Mouse (Mus musculus) forebrain, embryonic 14.5 days (tissue): ENCODE measurements at regions not wholly inside any gene's neighbourhood (a gene's known extent, or its start where the extent isn't known, plus 50 kb on each side); places are given as distances from the start of the nearest gene placed in this dataset.

Source experiments
- ATAC-seq: fragments of 200-750 bp; cut with Nextera tagmentation; 2 replicates; pipeline ENCODE4 v1.8.0; 2017; ENCODE audit warnings: mild to moderate bottlenecking, moderate library complexity
- DNase-seq: peaks from one replicate; pipeline ENCODE4 v3.0.0-alpha.2; 2015; ENCODE audit warnings: low spot score
- H3K27ac ChIP-seq: fragments of 300-500 bp; sonication (generic); 2 replicates; pipeline ENCODE4 v1.5.1; 2014; ENCODE audit warnings: low read depth, mild to moderate bottlenecking, control low read depth, low read length, moderate library complexity
- H3K27me3 ChIP-seq: fragments of 300-500 bp; sonication (generic); replicated peaks from 2 replicates; pipeline ENCODE4 v1.6.1; 2014; ENCODE audit warnings: low read length, control low read depth, mixed read lengths; ENCODE audit not compliant: control insufficient read depth, insufficient read depth
- H3K36me3 ChIP-seq: fragments of 300-500 bp; sonication (generic); 2 replicates; pipeline ENCODE4 v1.6.1; 2014; ENCODE audit warnings: low read length, control low read depth; ENCODE audit not compliant: control insufficient read depth, insufficient read depth
- H3K4me1 ChIP-seq: fragments of 300-500 bp; sonication (generic); 2 replicates; pipeline ENCODE4 v1.6.1; 2014; ENCODE audit warnings: antibody characterized with exemption, low read length, control low read depth; ENCODE audit not compliant: control insufficient read depth, insufficient read depth
- H3K4me2 ChIP-seq: fragments of 300-500 bp; sonication (generic); 2 replicates; pipeline ENCODE4 v1.6.1; 2014; ENCODE audit warnings: mild to moderate bottlenecking, control low read depth, low read length
- H3K4me3 ChIP-seq: fragments of 300-500 bp; sonication (generic); 2 replicates; pipeline ENCODE4 v1.5.1; 2014; ENCODE audit warnings: low read depth, low read length, control low read depth
- H3K9ac ChIP-seq: fragments of 300-500 bp; sonication (generic); 2 replicates; pipeline ENCODE4 v1.6.1; 2014; ENCODE audit warnings: mild to moderate bottlenecking, low read length, control low read depth, moderate library complexity
- H3K9me3 ChIP-seq: fragments of 300-500 bp; sonication (generic); replicated peaks from 2 replicates; pipeline ENCODE4 v1.6.1; 2016; ENCODE audit warnings: low read length, control low read depth, mixed read lengths; ENCODE audit not compliant: control insufficient read depth
- WGBS: fragments of 180-500 bp; shearing (Covaris S2); extraction: QIAGEN DNeasy Blood & Tissue Kit; methylation state at CpG from one replicate; pipeline ENCODE4 v1.1.7; 2014; 5-methylcytosine and 5-hydroxymethylcytosine counted together

DNA sequence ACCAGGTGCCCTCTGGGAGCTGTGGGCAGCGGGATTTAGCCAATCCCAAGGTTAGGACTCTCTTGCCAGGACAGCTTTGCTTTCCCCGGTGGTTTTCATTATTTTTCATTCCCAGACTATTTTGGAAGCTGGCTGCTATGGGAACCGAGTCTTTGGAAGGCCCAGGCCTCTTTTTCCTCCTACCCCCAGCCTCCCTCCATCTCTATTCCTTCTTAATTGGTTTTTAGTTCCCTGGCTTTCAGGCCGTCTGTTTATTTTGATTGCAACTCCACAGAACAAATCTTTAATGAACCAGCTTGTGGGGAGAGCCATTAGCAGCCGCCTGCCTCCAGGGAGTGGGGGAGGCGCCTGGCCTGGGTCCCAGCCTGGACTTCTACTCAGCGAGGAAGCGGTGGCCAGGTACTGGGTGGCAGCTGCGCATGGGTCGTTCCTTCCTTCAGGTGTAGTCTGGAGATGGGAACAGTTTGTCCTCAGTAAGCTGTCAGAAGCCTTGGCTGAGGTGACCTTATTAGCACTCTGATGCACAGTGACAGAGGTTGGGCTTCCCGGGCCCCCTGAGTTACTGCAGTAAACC is 91.0 kb upstream of the Haao start:
- Histone ChIP-seq H3K4me1 (peaks cover 20% of the 10 kb centered on the region), H3K9ac (no peak overlapping the region), H3K9me3 (no peaks in the 10 kb centered on the region), H3K27ac (peak overlapping the region; percentile 29; the same call in 1 of the 2 replicates), H3K27me3 (no peaks in the 10 kb centered on the region; the same call in 1 of the 2 replicates), H3K36me3 (no peaks in the 10 kb centered on the region), H3K4me3 (no peak overlapping the region), H3K4me2 (no peak overlapping the region; the same call in 1 of the 2 replicates)
- WGBS, result 11% methylated on average over 11 of the region's 11 CpGs
- peak; percentile 94 for DNase-seq
- peak; percentile 93 for ATAC-seq

DNA sequence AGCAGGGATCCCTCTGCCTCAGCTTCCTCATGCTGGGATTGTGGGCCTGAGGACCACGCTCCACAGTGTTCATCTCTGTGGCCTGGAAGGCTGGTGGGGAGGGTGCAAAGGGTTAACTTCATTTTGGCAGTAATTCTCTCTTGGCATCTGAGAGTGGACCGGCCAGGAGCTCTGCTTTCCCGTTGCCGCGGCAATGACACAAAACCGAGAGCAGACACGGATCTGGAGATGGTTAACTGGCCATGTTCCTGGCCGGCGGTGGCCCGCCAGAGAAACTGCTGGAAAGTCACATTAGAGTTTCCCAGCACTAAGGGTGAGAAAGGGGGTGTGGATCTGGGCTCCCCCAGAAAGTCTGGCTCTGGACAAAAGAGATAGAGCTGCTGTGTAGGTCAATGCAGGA is 89.8 kb upstream of the Haao start:
- Histone ChIP-seq H3K9ac (no peak overlapping the region), H3K9me3 (no peaks in the 10 kb centered on the region), H3K4me3 (no peak overlapping the region), H3K36me3 (no peaks in the 10 kb centered on the region), H3K27me3 (no peaks in the 10 kb centered on the region; the same call in 1 of the 2 replicates), H3K4me1 (peaks cover 20% of the 10 kb centered on the region), H3K27ac (no peak overlapping the region), H3K4me2 (no peak overlapping the region)
- ATAC-seq, result 0 out of 2 replicates have a peak, but pooled peaks have one; percentile 6
- peak; percentile 59 for DNase-seq
- WGBS, result 21% methylated on average over 10 of the region's 10 CpGs

DNA sequence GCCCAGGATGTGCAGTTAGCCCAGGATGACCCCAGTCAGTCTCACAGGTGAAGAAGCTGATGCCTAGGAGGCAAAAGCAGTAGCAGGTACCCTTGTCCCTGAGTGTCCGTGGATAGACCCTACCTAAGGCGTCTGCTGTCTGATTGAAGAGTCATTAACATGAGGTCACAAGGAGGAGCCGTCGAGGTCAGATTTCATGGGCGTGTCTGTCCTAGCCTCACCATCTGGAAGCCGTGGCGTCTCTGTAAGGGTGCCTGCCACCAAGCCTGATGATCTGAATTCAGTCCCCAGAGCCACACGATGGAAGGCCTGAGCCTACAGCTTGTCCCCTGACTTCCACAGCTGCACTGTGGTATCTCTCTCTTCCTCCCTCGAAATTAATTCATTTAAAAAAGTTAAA is 88.9 kb upstream of the Haao start:
- H3K9ac ChIP-seq, result no peak overlapping the region
- H3K36me3 ChIP-seq, result no peaks in the 10 kb centered on the region
- no peak overlapping the region for H3K4me3 ChIP-seq
- no peaks in the 10 kb centered on the region for H3K9me3 ChIP-seq
- 75% methylated on average over 9 of the region's 9 CpGs for WGBS
- H3K4me2 ChIP-seq, result no peak overlapping the region
- no peak for DNase-seq
- no peaks in the 10 kb centered on the region; the same call in 1 of the 2 replicates for H3K27me3 ChIP-seq
- ATAC-seq, result no peak
- no peak overlapping the region for H3K27ac ChIP-seq
- H3K4me1 ChIP-seq, result peaks cover 20% of the 10 kb centered on the region

DNA sequence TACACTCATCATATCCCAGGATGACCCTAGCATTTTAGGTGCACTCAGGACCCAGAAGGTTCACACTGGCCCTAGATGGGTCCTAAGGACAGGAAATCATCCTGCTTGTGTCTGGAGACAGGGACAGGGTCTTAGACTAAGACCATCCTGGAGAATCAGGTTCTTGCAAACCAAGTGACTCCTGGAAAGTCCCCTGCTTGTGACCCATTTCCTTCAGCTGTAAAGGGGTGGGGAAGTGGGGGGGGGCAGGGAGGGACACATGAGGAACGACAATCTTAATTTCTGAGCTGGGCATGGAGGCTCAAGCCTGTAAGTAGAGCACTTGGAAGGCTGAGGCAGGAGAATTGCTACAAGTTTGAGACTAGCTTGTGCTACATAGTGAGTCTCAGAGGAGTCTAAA is 88.2 kb upstream of the Haao start:
- H3K27me3 ChIP-seq, result no peaks in the 10 kb centered on the region; the same call in 1 of the 2 replicates

DNA sequence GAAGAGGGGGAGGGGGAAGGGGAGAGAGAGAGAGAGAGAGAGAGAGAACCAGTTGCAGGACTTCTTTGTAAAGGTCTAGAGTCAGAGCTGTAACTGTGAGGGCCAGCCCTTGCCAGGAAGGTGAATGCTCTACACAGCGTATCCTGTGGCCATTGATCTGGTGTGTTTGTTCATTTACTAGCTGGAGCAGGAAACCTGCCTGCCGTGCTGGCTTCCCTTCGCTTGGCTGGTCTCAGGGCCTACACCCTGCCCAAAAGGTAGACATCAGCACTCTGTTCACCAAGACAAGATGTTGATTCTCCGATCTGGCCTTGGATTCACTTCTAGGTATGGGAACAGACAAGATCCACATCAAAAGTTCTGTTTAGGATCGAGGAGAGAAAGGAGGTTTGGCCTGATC is 87.5 kb upstream of the Haao start:
- Histone ChIP-seq H3K36me3 (no peaks in the 10 kb centered on the region), H3K9me3 (no peaks in the 10 kb centered on the region), H3K9ac (no peak overlapping the region), H3K4me2 (no peak overlapping the region), H3K4me3 (no peak overlapping the region), H3K27ac (no peak overlapping the region), H3K4me1 (peaks cover 20% of the 10 kb centered on the region), H3K27me3 (no peaks in the 10 kb centered on the region)
- ATAC-seq (no peak), DNase-seq (no peak)
- WGBS, result 87% methylated on average over 5 of the region's 5 CpGs

More for the DNA sequence above, 88.2 kb upstream of the Haao start:
- Histone ChIP-seq H3K27ac (no peak overlapping the region), H3K9ac (no peak overlapping the region), H3K4me3 (no peak overlapping the region), H3K9me3 (no peaks in the 10 kb centered on the region), H3K4me1 (peaks cover 20% of the 10 kb centered on the region), H3K4me2 (no peak overlapping the region), H3K36me3 (no peaks in the 10 kb centered on the region)
- ATAC-seq (no peak), DNase-seq (no peak)
- WGBS, result 75% methylated on average over 1 of the region's 1 CpGs

DNA sequence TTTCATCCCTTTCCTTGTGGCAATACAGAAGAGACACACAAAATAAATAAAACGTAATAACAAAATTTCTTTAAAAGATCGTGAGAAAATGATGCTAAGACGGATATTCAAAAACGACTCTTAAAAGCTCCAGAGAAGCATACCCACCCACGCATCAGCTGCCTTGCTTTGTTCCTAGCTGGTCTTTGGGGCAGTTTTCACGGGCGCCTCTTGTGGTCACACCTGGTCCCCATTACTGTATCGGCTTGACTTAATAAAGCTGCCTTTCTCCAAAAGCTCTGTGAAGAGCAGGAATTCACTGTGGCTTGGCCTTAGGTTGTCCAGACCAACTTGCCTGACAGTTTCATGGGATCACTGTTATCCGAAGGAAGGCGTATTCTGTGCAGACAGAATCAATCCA is 86.0 kb upstream of the Haao start:
- H3K9ac ChIP-seq, result no peak overlapping the region
- no peak overlapping the region for H3K4me3 ChIP-seq
- no peak overlapping the region for H3K4me2 ChIP-seq
- H3K9me3 ChIP-seq, result no peaks in the 10 kb centered on the region
- DNase-seq (no peak), ATAC-seq (no peak)
- no peaks in the 10 kb centered on the region for H3K27me3 ChIP-seq
- 91% methylated on average over 10 of the region's 10 CpGs for WGBS
- H3K36me3 ChIP-seq, result no peaks in the 10 kb centered on the region
- H3K4me1 ChIP-seq, result peaks cover 12% of the 10 kb centered on the region
- no peak overlapping the region for H3K27ac ChIP-seq

DNA sequence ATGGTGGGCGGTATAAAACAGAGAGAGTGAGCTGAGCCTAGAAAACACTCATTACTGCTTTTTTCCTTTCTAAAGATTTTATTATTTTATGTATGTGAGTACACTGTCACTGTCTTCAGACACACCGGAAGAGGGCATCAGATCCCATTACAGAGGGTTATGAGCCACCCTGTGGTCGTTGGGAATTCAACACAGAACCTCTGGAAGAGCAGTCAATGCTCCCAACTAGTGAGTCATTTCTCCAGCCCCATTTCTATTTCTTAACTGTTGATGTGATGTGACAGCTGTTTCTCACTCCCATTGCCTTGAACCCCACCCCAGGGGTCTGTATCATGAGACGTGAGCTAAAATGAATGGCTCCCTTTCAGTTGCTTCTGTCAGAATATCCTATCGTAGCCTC is 82.6 kb upstream of the Haao start:
- no peak overlapping the region for H3K9ac ChIP-seq
- H3K4me1 ChIP-seq, result no peaks in the 10 kb centered on the region; the same call in 1 of the 2 replicates
- no peak for ATAC-seq
- H3K4me2 ChIP-seq, result no peak overlapping the region
- no peaks in the 10 kb centered on the region for H3K36me3 ChIP-seq
- no peak overlapping the region for H3K4me3 ChIP-seq
- DNase-seq, result no peak
- H3K27me3 ChIP-seq, result no peaks in the 10 kb centered on the region
- H3K9me3 ChIP-seq, result no peaks in the 10 kb centered on the region
- H3K27ac ChIP-seq, result no peak overlapping the region
- WGBS, result 91% methylated on average over 5 of the region's 5 CpGs

DNA sequence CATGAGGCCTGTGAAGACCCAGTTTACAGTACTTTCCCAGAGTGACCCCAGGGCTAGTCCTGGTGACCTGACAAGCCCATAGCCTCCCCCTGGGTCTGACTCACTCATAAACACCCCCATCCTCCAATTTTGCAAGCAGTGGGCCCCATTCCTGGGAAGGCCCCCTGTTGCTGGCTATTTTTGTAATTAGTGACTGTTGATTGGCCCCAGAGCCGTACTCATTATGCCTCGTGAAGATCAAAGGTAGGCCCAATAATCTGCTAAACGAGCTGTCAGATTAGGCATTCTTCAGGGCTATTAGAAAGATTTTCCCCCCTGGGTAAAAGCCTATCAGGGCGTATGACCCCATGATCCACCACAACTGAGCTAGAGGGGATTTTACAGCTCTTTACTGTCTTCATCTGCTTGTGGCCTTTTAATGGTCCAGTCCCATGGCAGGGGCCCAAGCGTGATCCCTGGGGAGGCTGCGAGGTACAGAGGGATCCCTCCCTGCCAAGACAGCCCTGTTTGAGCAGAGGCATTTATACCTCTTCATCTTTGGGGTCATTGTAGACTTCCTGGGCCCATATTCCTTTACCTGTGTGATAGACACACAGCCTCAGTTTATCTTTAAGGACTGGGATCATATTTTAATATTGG is 80.1 kb upstream of the Haao start:
- H3K36me3 ChIP-seq, result no peaks in the 10 kb centered on the region

DNA sequence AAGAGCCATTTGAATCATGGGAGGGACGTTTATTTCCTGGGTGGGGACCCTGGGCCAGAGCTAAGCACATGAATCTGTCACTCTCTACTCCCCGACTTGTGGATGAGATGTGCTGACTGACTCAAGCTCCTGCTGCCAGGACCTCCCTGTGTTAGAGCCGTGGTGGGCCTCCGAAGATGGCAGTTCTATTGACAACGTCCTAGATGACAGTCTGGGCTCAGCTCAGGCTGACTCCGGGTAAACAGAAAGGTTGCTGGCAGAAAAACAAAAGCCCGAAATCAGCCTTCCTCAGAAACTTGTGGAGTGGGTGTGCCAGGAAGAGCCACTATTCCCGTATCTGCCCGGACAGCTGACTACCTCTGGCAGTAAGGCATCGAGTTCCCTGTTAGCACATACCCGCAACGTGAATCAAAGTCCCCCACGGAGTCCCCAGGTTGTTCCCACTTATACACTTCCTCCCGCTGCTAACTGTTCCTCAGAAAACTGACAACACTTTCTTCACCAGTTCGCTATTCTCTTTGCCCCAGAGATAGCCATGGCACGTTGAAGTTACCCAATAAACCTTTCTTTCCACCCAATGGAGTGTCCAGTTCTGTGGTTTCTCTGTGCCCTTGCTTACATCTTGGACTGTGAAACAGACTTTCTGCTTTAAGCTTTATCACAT is 76.6 kb upstream of the Haao start:
- no peaks in the 10 kb centered on the region for H3K36me3 ChIP-seq
- no peak for ATAC-seq
- no peak overlapping the region for H3K4me2 ChIP-seq
- DNase-seq, result no peak
- H3K9me3 ChIP-seq, result no peaks in the 10 kb centered on the region
- H3K27me3 ChIP-seq, result no peaks in the 10 kb centered on the region
- 67% methylated on average over 16 of the region's 16 CpGs for WGBS
- no peak overlapping the region for H3K9ac ChIP-seq
- no peaks in the 10 kb centered on the region; the same call in 1 of the 2 replicates for H3K4me1 ChIP-seq
- H3K4me3 ChIP-seq, result no peak overlapping the region
- H3K27ac ChIP-seq, result no peak overlapping the region

More for the DNA sequence above, 80.1 kb upstream of the Haao start:
- DNase-seq (peak; percentile 51), ATAC-seq (peak; percentile 34; the same call in 1 of the 2 replicates)
- Histone ChIP-seq H3K27me3 (no peaks in the 10 kb centered on the region), H3K9me3 (no peaks in the 10 kb centered on the region), H3K4me1 (no peaks in the 10 kb centered on the region; the same call in 1 of the 2 replicates), H3K27ac (no peak overlapping the region), H3K4me2 (no peak overlapping the region), H3K4me3 (no peak overlapping the region), H3K9ac (no peak overlapping the region)
- WGBS, result 8% methylated on average over 6 of the region's 6 CpGs
